ENCODE assay signal across 8 mouse cellular contexts in genomic region chr4:107803351-107804106, GRCm38 (mm10). TPM values are rescaled to one million over a fixed set of nuclear protein-coding genes. Genes with fewer than 3 reads are reported as not detected.
DNase-seq lines count a peak whose midpoint lies in the region; ATAC-seq and TF ChIP-seq lines count a peak whose summit lies in the region.

No protein-coding gene starts in this region.

- H3K36me3 ChIP-seq in heart, embryonic 13.5 days, result no peaks in the 10 kb centered on the region
- no peaks in the 10 kb centered on the region for H3K36me3 ChIP-seq in kidney, postnatal 0 days (ENCODE audit: insufficient read depth, low read length)
- H3K36me3 ChIP-seq in liver, embryonic 15.5 days (replicated peaks), result 0 out of 2 replicates have a peak, but pooled peaks cover 4% of the 10 kb centered on the region
- no peaks in the 10 kb centered on the region for H3K36me3 ChIP-seq in stomach, embryonic 15.5 days

- peaks cover 74% of the 10 kb centered on the region for H3K27me3 ChIP-seq in heart, embryonic 13.5 days (replicated peaks)
- H3K27me3 ChIP-seq in kidney, postnatal 0 days (ENCODE audit: insufficient read depth, low read length), result no peaks in the 10 kb centered on the region
- H3K27me3 ChIP-seq in liver, embryonic 15.5 days, result peaks cover 28% of the 10 kb centered on the region
- H3K27me3 ChIP-seq in stomach, embryonic 15.5 days (replicated peaks), result peaks cover 9% of the 10 kb centered on the region; the same call in 1 of the 2 replicates

- DNase-seq in CD4-positive, CD25-positive, alpha-beta regulatory T cell, adult 2 months (ENCODE audit: low read depth, low spot score), result peak; percentile 70
- peak; percentile 91 for DNase-seq in brain, adult 2 months (ENCODE audit: low read depth, low spot score)
- peak; percentile 92 for DNase-seq in kidney, postnatal 0 days (ENCODE audit: low spot score)
- DNase-seq in neural tube, embryonic 10.5 days (ENCODE audit: extremely low spot score, low spot score), result peak; percentile 91

- 2% methylated on average over 39 of the region's 46 CpGs for WGBS in heart, embryonic 13.5 days
- under 1% methylated on average over 42 of the region's 46 CpGs for WGBS in kidney, postnatal 0 days
- under 1% methylated on average over 42 of the region's 46 CpGs for WGBS in liver, embryonic 15.5 days (ENCODE audit: insufficient replicate concordance)
- 1% methylated on average over 43 of the region's 46 CpGs for WGBS in stomach, embryonic 15.5 days

- H3K4me3 ChIP-seq in embryonic fibroblast, embryonic 13.5 days (ENCODE audit: insufficient read depth, low read length), result peak overlapping the region; percentile 67
- H3K4me3 ChIP-seq in heart, embryonic 13.5 days, result peak overlapping the region; percentile 80
- peak overlapping the region; percentile 56 for H3K4me3 ChIP-seq in kidney, postnatal 0 days (replicated peaks; ENCODE audit: low read depth, low read length)
- peak overlapping the region; percentile 75 for H3K4me3 ChIP-seq in liver, embryonic 15.5 days (replicated peaks)
- peak overlapping the region; percentile 67 for H3K4me3 ChIP-seq in stomach, embryonic 15.5 days (replicated peaks)

- H3K27ac ChIP-seq in embryonic fibroblast, embryonic 13.5 days (ENCODE audit: insufficient read depth, low read length), result peak overlapping the region; percentile 68
- peak overlapping the region; percentile 33; the same call in 1 of the 2 replicates for H3K27ac ChIP-seq in heart, embryonic 13.5 days (replicated peaks)
- no peak overlapping the region for H3K27ac ChIP-seq in kidney, postnatal 0 days
- H3K27ac ChIP-seq in liver, embryonic 15.5 days (replicated peaks), result peak overlapping the region; percentile 84
- H3K27ac ChIP-seq in stomach, embryonic 15.5 days, result peak overlapping the region; percentile 27; the same call in 1 of the 2 replicates

- H3K9ac ChIP-seq in heart, embryonic 13.5 days, result peak overlapping the region; percentile 84
- no peak overlapping the region for H3K9ac ChIP-seq in kidney, postnatal 0 days (ENCODE audit: low read depth, low read length)
- peak overlapping the region; percentile 70 for H3K9ac ChIP-seq in liver, embryonic 15.5 days
- no peak overlapping the region for H3K9ac ChIP-seq in stomach, embryonic 15.5 days

- TF ChIP-seq CTCF in embryonic fibroblast, embryonic 13.5 days (IDR thresholded peaks at IDR 0.05; ENCODE audit: borderline replicate concordance, insufficient read depth, low read length), result no peak
- TF ChIP-seq CTCF in kidney, postnatal 0 days (IDR thresholded peaks at IDR 0.05; ENCODE audit: low read depth), result no peak

- ATAC-seq in heart, embryonic 13.5 days (ENCODE audit: extremely low read depth, insufficient number of reproducible peaks, low FRiP score, low TSS enrichment), result peak; percentile 91
- ATAC-seq in kidney, postnatal 0 days (replicated peaks; ENCODE audit: low FRiP score, low read depth), result peak; percentile 97
- peak; percentile 96 for ATAC-seq in liver, embryonic 15.5 days (ENCODE audit: insufficient read depth)
- ATAC-seq in stomach, embryonic 15.5 days (ENCODE audit: insufficient read depth, low FRiP score, low read depth), result peak; percentile 95

- peaks cover 6% of the 10 kb centered on the region; the same call in 1 of the 2 replicates for H3K4me1 ChIP-seq in embryonic fibroblast, embryonic 13.5 days (ENCODE audit: control insufficient read depth, insufficient read depth, low read length)
- H3K4me1 ChIP-seq in heart, embryonic 13.5 days, result peaks cover 26% of the 10 kb centered on the region
- H3K4me1 ChIP-seq in kidney, postnatal 0 days (replicated peaks; ENCODE audit: insufficient read depth, low read length), result peaks cover 20% of the 10 kb centered on the region
- H3K4me1 ChIP-seq in liver, embryonic 15.5 days (replicated peaks), result peaks cover 59% of the 10 kb centered on the region
- peaks cover 19% of the 10 kb centered on the region for H3K4me1 ChIP-seq in stomach, embryonic 15.5 days

- peak overlapping the region; percentile 98 for H3K4me2 ChIP-seq in heart, embryonic 13.5 days
- H3K4me2 ChIP-seq in kidney, postnatal 0 days (ENCODE audit: low read length), result peak overlapping the region; percentile 99
- H3K4me2 ChIP-seq in liver, embryonic 15.5 days, result peak overlapping the region; percentile 100
- peak overlapping the region; percentile 100 for H3K4me2 ChIP-seq in stomach, embryonic 15.5 days

- H3K9me3 ChIP-seq in heart, embryonic 13.5 days, result no peaks in the 10 kb centered on the region
- H3K9me3 ChIP-seq in kidney, postnatal 0 days (replicated peaks; ENCODE audit: low read length), result no peaks in the 10 kb centered on the region
- no peaks in the 10 kb centered on the region for H3K9me3 ChIP-seq in liver, embryonic 15.5 days (replicated peaks)
- no peaks in the 10 kb centered on the region for H3K9me3 ChIP-seq in stomach, embryonic 15.5 days

- TF ChIP-seq POLR2A in embryonic fibroblast, embryonic 13.5 days (IDR thresholded peaks at IDR 0.05; ENCODE audit: low read depth, low read length), result peak; percentile 69

RNA-seq across cellular contexts. Expression of gene Lrp8, which starts 1.5 kb away (rescaled TPM):
- 8.5 and 11.3 TPM in 2 replicates for polyA plus RNA-seq in embryonic fibroblast, embryonic 13.5 days (2011; ENCODE audit: insufficient read length, low read depth, missing spikeins)
- 0.51 and 1.2 TPM in 2 replicates for polyA plus RNA-seq in heart, embryonic 13.5 days (2015; fragmentation: Nextera tagmentation; extraction: Ambion mirVana)
- 0.41 and 0.82 TPM in 2 replicates for polyA plus RNA-seq in kidney, postnatal 0 days (2015; fragmentation: Nextera tagmentation; extraction: Ambion mirVana)
- polyA plus RNA-seq in liver, embryonic 15.5 days (2015; fragmentation: Nextera tagmentation; extraction: Ambion mirVana), result 2.1 and 2.8 TPM in 2 replicates
- 3.1 and 3.6 TPM in 2 replicates for polyA plus RNA-seq in stomach, embryonic 15.5 days (2015; fragmentation: Nextera tagmentation; extraction: Ambion mirVana)

Comparison
In these comparisons a context has a peak if more than half of its experiments do, and no peak if none do; other contexts are left out.
1. H3K9ac ChIP-seq: peak in heart, embryonic 13.5 days (single experiment) and liver, embryonic 15.5 days (single experiment); none in kidney, postnatal 0 days (single experiment) and stomach, embryonic 15.5 days (single experiment).
2. Peak in every context shown above with its lines, with median percentiles within 50 percentile points of each other: DNase-seq, H3K4me3 ChIP-seq, ATAC-seq and H3K4me2 ChIP-seq.